Mouse (Mus musculus): ENCODE data around the gene Khk. TPM values are rescaled to one million over a fixed set of nuclear protein-coding genes. Genes with fewer than 3 reads are reported as not detected.

Gene Khk
- polyA plus RNA-seq, 1 experiment from 2014 or later = 14.2 TPM

- H3K9me3 ChIP-seq = no peaks in the 10 kb centered on the region
- no peaks in the 10 kb centered on the region for H3K36me3 ChIP-seq
- H3K9ac ChIP-seq = peak within 1 kb of the TSS; percentile 55
- H3K27ac ChIP-seq = no peak within 1 kb of the TSS
- H3K4me1 ChIP-seq = peaks cover 13% of the 10 kb centered on the region
- 7% methylated on average over 44 of the region's 44 CpGs for WGBS
- peaks cover 21% of the 10 kb centered on the region for H3K27me3 ChIP-seq
- ATAC-seq (ENCODE audit: insufficient number of reproducible peaks, insufficient read depth, low FRiP score, low TSS enrichment) = 0 out of 2 replicates have a peak, but pooled peaks have one; percentile 38
- peak within 1 kb of the TSS; percentile 77 for H3K4me2 ChIP-seq (replicated peaks)
- peak within 1 kb of the TSS; percentile 41 for H3K4me3 ChIP-seq
Measured at GRCm38 (mm10) chr5:30944956-30945781, 23.9 kb downstream of the Khk start, which contains the start of gene Cgref1. Gene Cgref1, minus strand, starts transcription at chr5:30945591.

- Histone ChIP-seq H3K9ac (no peak overlapping the region), H3K27me3 (peaks cover 21% of the 10 kb centered on the region), H3K4me1 (peaks cover 17% of the 10 kb centered on the region), H3K27ac (no peak overlapping the region), H3K4me2 (replicated peaks) (0 out of 2 replicates have a peak overlapping the region, but pooled peaks have one; percentile 85), H3K9me3 (no peaks in the 10 kb centered on the region), H3K36me3 (peaks cover 14% of the 10 kb centered on the region), H3K4me3 (no peak overlapping the region)
- WGBS = 63% methylated on average over 5 of the region's 5 CpGs
- ATAC-seq (ENCODE audit: insufficient number of reproducible peaks, insufficient read depth, low FRiP score, low TSS enrichment) = no peak
Measured at GRCm38 (mm10) chr5:30948620-30949019, 27.4 kb downstream of the Khk start.

GRCm38 (mm10) chr5:30949654-30950326 is 28.6 kb downstream of the Khk start:
- under 1% methylated on average over 31 of the region's 31 CpGs for WGBS

GRCm38 (mm10) chr5:30950451-30950850 is 29.2 kb downstream of the Khk start:
- peaks cover 32% of the 10 kb centered on the region for H3K36me3 ChIP-seq
- H3K27ac ChIP-seq = peak overlapping the region; percentile 76
- H3K9ac ChIP-seq = peak overlapping the region; percentile 55; the same call in 1 of the 2 replicates
- H3K4me3 ChIP-seq = peak overlapping the region; percentile 50
- peak overlapping the region; percentile 85 for H3K4me2 ChIP-seq (replicated peaks)
- no peaks in the 10 kb centered on the region for H3K9me3 ChIP-seq
- WGBS = 68% methylated on average over 4 of the region's 4 CpGs
- H3K4me1 ChIP-seq = peaks cover 12% of the 10 kb centered on the region; the same call in 1 of the 2 replicates
- no peak for ATAC-seq (ENCODE audit: insufficient number of reproducible peaks, insufficient read depth, low FRiP score, low TSS enrichment)
- H3K27me3 ChIP-seq = peaks cover 9% of the 10 kb centered on the region; the same call in 1 of the 2 replicates

More at GRCm38 (mm10) chr5:30949654-30950326, 28.6 kb downstream of the Khk start:
- peak; percentile 85 for ATAC-seq (ENCODE audit: insufficient number of reproducible peaks, insufficient read depth, low FRiP score, low TSS enrichment)
- Histone ChIP-seq H3K4me3 (peak overlapping the region; percentile 50), H3K9ac (peak overlapping the region; percentile 55; the same call in 1 of the 2 replicates), H3K27ac (peak overlapping the region; percentile 76), H3K9me3 (no peaks in the 10 kb centered on the region), H3K4me1 (peaks cover 17% of the 10 kb centered on the region), H3K36me3 (peaks cover 25% of the 10 kb centered on the region), H3K27me3 (peaks cover 15% of the 10 kb centered on the region), H3K4me2 (replicated peaks) (peak overlapping the region; percentile 85)

- ATAC-seq (ENCODE audit: insufficient number of reproducible peaks, insufficient read depth, low FRiP score, low TSS enrichment) = no peak
- Histone ChIP-seq H3K4me2 (replicated peaks) (no peak overlapping the region), H3K27me3 (0 out of 2 replicates have a peak, but pooled peaks cover 4% of the 10 kb centered on the region), H3K4me1 (peaks cover 10% of the 10 kb centered on the region; the same call in 1 of the 2 replicates), H3K9ac (no peak overlapping the region), H3K36me3 (peaks cover 37% of the 10 kb centered on the region), H3K9me3 (no peaks in the 10 kb centered on the region), H3K4me3 (no peak overlapping the region), H3K27ac (no peak overlapping the region)
- WGBS = 88% methylated on average over 2 of the region's 2 CpGs
Measured at GRCm38 (mm10) chr5:30950922-30951321, 29.7 kb downstream of the Khk start.

GRCm38 (mm10) chr5:30951706-30952105 is 30.5 kb downstream of the Khk start:
- H3K27me3 ChIP-seq = no peaks in the 10 kb centered on the region
- WGBS = 88% methylated on average over 6 of the region's 6 CpGs
- H3K9me3 ChIP-seq = no peaks in the 10 kb centered on the region
- peaks cover 39% of the 10 kb centered on the region for H3K36me3 ChIP-seq
- H3K4me3 ChIP-seq = no peak overlapping the region
- peaks cover 10% of the 10 kb centered on the region; the same call in 1 of the 2 replicates for H3K4me1 ChIP-seq
- no peak overlapping the region for H3K4me2 ChIP-seq (replicated peaks)
- no peak overlapping the region for H3K27ac ChIP-seq
- H3K9ac ChIP-seq = no peak overlapping the region
- no peak for ATAC-seq (ENCODE audit: insufficient number of reproducible peaks, insufficient read depth, low FRiP score, low TSS enrichment)

GRCm38 (mm10) chr5:30952551-30952950 is 31.3 kb downstream of the Khk start:
- Histone ChIP-seq H3K27ac (no peak overlapping the region), H3K9me3 (no peaks in the 10 kb centered on the region), H3K27me3 (no peaks in the 10 kb centered on the region), H3K4me1 (peaks cover 12% of the 10 kb centered on the region; the same call in 1 of the 2 replicates), H3K9ac (no peak overlapping the region), H3K4me2 (replicated peaks) (no peak overlapping the region), H3K4me3 (no peak overlapping the region), H3K36me3 (peaks cover 43% of the 10 kb centered on the region)
- ATAC-seq (ENCODE audit: insufficient number of reproducible peaks, insufficient read depth, low FRiP score, low TSS enrichment) = no peak
- 81% methylated on average over 5 of the region's 5 CpGs for WGBS

- H3K27me3 ChIP-seq = no peaks in the 10 kb centered on the region
Measured at GRCm38 (mm10) chr5:30954065-30954464, 32.8 kb downstream of the Khk start.

GRCm38 (mm10) chr5:30954556-30954955 is 33.3 kb downstream of the Khk start:
- Histone ChIP-seq H3K4me3 (no peak overlapping the region), H3K36me3 (peaks cover 55% of the 10 kb centered on the region), H3K27me3 (no peaks in the 10 kb centered on the region), H3K9ac (no peak overlapping the region), H3K4me2 (replicated peaks) (no peak overlapping the region), H3K27ac (no peak overlapping the region), H3K4me1 (peaks cover 26% of the 10 kb centered on the region), H3K9me3 (no peaks in the 10 kb centered on the region)
- 94% methylated on average over 9 of the region's 9 CpGs for WGBS
- ATAC-seq (ENCODE audit: insufficient number of reproducible peaks, insufficient read depth, low FRiP score, low TSS enrichment) = no peak

More at GRCm38 (mm10) chr5:30954065-30954464, 32.8 kb downstream of the Khk start:
- H3K36me3 ChIP-seq = peaks cover 55% of the 10 kb centered on the region
- no peak overlapping the region for H3K4me2 ChIP-seq (replicated peaks)
- 95% methylated on average over 6 of the region's 6 CpGs for WGBS
- no peak overlapping the region for H3K27ac ChIP-seq
- H3K4me1 ChIP-seq = peaks cover 24% of the 10 kb centered on the region
- no peak for ATAC-seq (ENCODE audit: insufficient number of reproducible peaks, insufficient read depth, low FRiP score, low TSS enrichment)
- no peak overlapping the region for H3K9ac ChIP-seq
- H3K4me3 ChIP-seq = no peak overlapping the region
- H3K9me3 ChIP-seq = no peaks in the 10 kb centered on the region

- Histone ChIP-seq H3K4me1 (peaks cover 20% of the 10 kb centered on the region), H3K27me3 (no peaks in the 10 kb centered on the region), H3K9me3 (no peaks in the 10 kb centered on the region), H3K27ac (no peak overlapping the region), H3K4me3 (no peak overlapping the region), H3K4me2 (replicated peaks) (no peak overlapping the region), H3K9ac (no peak overlapping the region), H3K36me3 (peaks cover 55% of the 10 kb centered on the region)
- WGBS = 92% methylated on average over 6 of the region's 6 CpGs
- ATAC-seq (ENCODE audit: insufficient number of reproducible peaks, insufficient read depth, low FRiP score, low TSS enrichment) = no peak
Measured at GRCm38 (mm10) chr5:30955751-30956150, 34.5 kb downstream of the Khk start.

- Histone ChIP-seq H3K9me3 (no peaks in the 10 kb centered on the region), H3K4me1 (peaks cover 20% of the 10 kb centered on the region), H3K9ac (no peak overlapping the region), H3K4me2 (replicated peaks) (peak overlapping the region; percentile 11; the same call in 1 of the 2 replicates), H3K27ac (no peak overlapping the region), H3K36me3 (peaks cover 48% of the 10 kb centered on the region), H3K27me3 (no peaks in the 10 kb centered on the region), H3K4me3 (0 out of 2 replicates have a peak overlapping the region, but pooled peaks have one; percentile 7)
- WGBS = 92% methylated on average over 6 of the region's 6 CpGs
- no peak for ATAC-seq (ENCODE audit: insufficient number of reproducible peaks, insufficient read depth, low FRiP score, low TSS enrichment)
Measured at GRCm38 (mm10) chr5:30957891-30958290, 36.7 kb downstream of the Khk start.
